Mouse (Mus musculus) stomach, postnatal 0 days (tissue): Measurements from ENCODE around the gene Slc2a13. TPM values are rescaled to one million over a fixed set of nuclear protein-coding genes. Genes with fewer than 3 reads are reported as not detected.

Source experiments
- ATAC-seq: fragments of 200-750 bp; cut with Nextera tagmentation; 2 replicates; pipeline ENCODE4 v1.8.0; 2017; ENCODE audit not compliant: low FRiP score, low TSS enrichment
- DNase-seq: peaks from one replicate; pipeline ENCODE4 v3.0.0-alpha.2; 2016; ENCODE audit warnings: low spot score
- H3K27ac ChIP-seq: fragments of 300-500 bp; sonication (generic); replicated peaks from 2 replicates; pipeline ENCODE4 v1.5.1; 2014; ENCODE audit warnings: mild to moderate bottlenecking, control low read depth
- H3K27me3 ChIP-seq: fragments of 300-500 bp; sonication (generic); 2 replicates; pipeline ENCODE4 v1.6.1; 2014; ENCODE audit warnings: low read length; ENCODE audit not compliant: control insufficient read depth, insufficient read depth
- H3K36me3 ChIP-seq: fragments of 300-500 bp; sonication (generic); 2 replicates; pipeline ENCODE4 v1.6.1; 2014; ENCODE audit warnings: low read length, mixed read lengths; ENCODE audit not compliant: control insufficient read depth, insufficient read depth
- H3K4me1 ChIP-seq: fragments of 300-500 bp; sonication (generic); replicated peaks from 2 replicates; pipeline ENCODE4 v1.6.1; 2014; ENCODE audit warnings: antibody characterized with exemption; ENCODE audit not compliant: control insufficient read depth, insufficient read depth
- H3K4me2 ChIP-seq: fragments of 300-500 bp; sonication (generic); replicated peaks from 2 replicates; pipeline ENCODE4 v1.6.1; 2014; ENCODE audit warnings: low read depth, mild to moderate bottlenecking, control low read depth, moderate library complexity
- H3K4me3 ChIP-seq: fragments of 300-500 bp; sonication (generic); 2 replicates; pipeline ENCODE4 v1.5.1; 2014; ENCODE audit warnings: low read depth, low read length, control low read depth
- H3K9ac ChIP-seq: fragments of 300-500 bp; sonication (generic); 2 replicates; pipeline ENCODE4 v1.6.1; 2014; ENCODE audit warnings: mild to moderate bottlenecking, low read length, control low read depth, mixed read lengths
- H3K9me3 ChIP-seq: fragments of 300-500 bp; sonication (generic); 2 replicates; pipeline ENCODE4 v1.6.1; 2016; ENCODE audit warnings: low read length; ENCODE audit not compliant: control insufficient read depth
- CTCF ChIP-seq: IDR thresholded peaks from 2 replicates; pipeline ENCODE4 v1.5.1; 2016; ENCODE audit warnings: antibody characterized with exemption, low read depth, mild to moderate bottlenecking, moderate library complexity
- EP300 ChIP-seq: optimal IDR thresholded peaks from 2 replicates; pipeline ENCODE3; 2016; ENCODE audit warnings: antibody characterized with exemption
- WGBS: fragments of 180-500 bp; shearing (Covaris S2); extraction: QIAGEN DNeasy Blood & Tissue Kit; methylation state at CpG from one replicate; pipeline ENCODE4 v1.1.7; 2014; 5-methylcytosine and 5-hydroxymethylcytosine counted together
- polyA plus RNA-seq: library from polyadenylated mRNA; unstranded; fragments of >200 nt; fragmentation: Nextera tagmentation; extraction: Ambion mirVana; gene quantifications from 2 replicates; pipeline ENCODE4 v1.2.1, GENCODE M21; 2015

Slc2a13 gene
- polyA plus RNA-seq, 1 experiment from 2014 or later, result 0.47 TPM

GRCm38 (mm10) chr15:91526876-91527275 is 46.2 kb downstream of the Slc2a13 start:
- no peak for TF ChIP-seq CTCF
- TF ChIP-seq EP300, result no peak
- no peaks in the 10 kb centered on the region for H3K36me3 ChIP-seq
- no peak overlapping the region for H3K4me2 ChIP-seq
- H3K9ac ChIP-seq, result no peak overlapping the region
- 53% methylated on average over 2 of the region's 2 CpGs for WGBS
- H3K9me3 ChIP-seq, result no peaks in the 10 kb centered on the region
- no peaks in the 10 kb centered on the region for H3K4me1 ChIP-seq
- no peaks in the 10 kb centered on the region for H3K27me3 ChIP-seq
- ATAC-seq (no peak), DNase-seq (no peak)
- H3K4me3 ChIP-seq, result no peak overlapping the region
- H3K27ac ChIP-seq, result no peak overlapping the region

- ATAC-seq (no peak), DNase-seq (no peak)
- no peaks in the 10 kb centered on the region for H3K27me3 ChIP-seq
- H3K27ac ChIP-seq, result no peak overlapping the region
- no peak overlapping the region for H3K9ac ChIP-seq
- TF ChIP-seq CTCF (no peak), EP300 (no peak)
- H3K4me2 ChIP-seq, result no peak overlapping the region
- H3K36me3 ChIP-seq, result no peaks in the 10 kb centered on the region
- H3K9me3 ChIP-seq, result no peaks in the 10 kb centered on the region
- H3K4me3 ChIP-seq, result no peak overlapping the region
- H3K4me1 ChIP-seq, result no peaks in the 10 kb centered on the region
- 84% methylated on average over 3 of the region's 3 CpGs for WGBS
These were observed 46.9 kb downstream of the Slc2a13 start for GRCm38 (mm10) chr15:91526166-91526565.

GRCm38 (mm10) chr15:91524451-91524850 is 48.6 kb downstream of the Slc2a13 start:
- DNase-seq, result no peak

GRCm38 (mm10) chr15:91503291-91503690 is 69.8 kb downstream of the Slc2a13 start:
- ATAC-seq, result no peak
- Histone ChIP-seq H3K4me1 (no peaks in the 10 kb centered on the region), H3K36me3 (no peaks in the 10 kb centered on the region), H3K4me2 (no peak overlapping the region), H3K9ac (no peak overlapping the region), H3K27me3 (no peaks in the 10 kb centered on the region), H3K27ac (no peak overlapping the region), H3K9me3 (no peaks in the 10 kb centered on the region), H3K4me3 (no peak overlapping the region)
- 65% methylated on average over 6 of the region's 6 CpGs for WGBS
- DNase-seq, result no peak
- TF ChIP-seq EP300, result no peak
- no peak for TF ChIP-seq CTCF

More at GRCm38 (mm10) chr15:91524451-91524850, 48.6 kb downstream of the Slc2a13 start:
- ATAC-seq, result no peak
- Histone ChIP-seq H3K27ac (no peak overlapping the region), H3K4me2 (no peak overlapping the region), H3K9me3 (no peaks in the 10 kb centered on the region), H3K36me3 (no peaks in the 10 kb centered on the region), H3K9ac (no peak overlapping the region), H3K4me3 (no peak overlapping the region), H3K4me1 (no peaks in the 10 kb centered on the region), H3K27me3 (no peaks in the 10 kb centered on the region)
- TF ChIP-seq EP300 (no peak), CTCF (no peak)
- 61% methylated on average over 10 of the region's 10 CpGs for WGBS

GRCm38 (mm10) chr15:91502661-91503060 is 70.4 kb downstream of the Slc2a13 start:
- Histone ChIP-seq H3K27ac (no peak overlapping the region), H3K9ac (no peak overlapping the region), H3K9me3 (no peaks in the 10 kb centered on the region), H3K4me3 (no peak overlapping the region), H3K4me1 (no peaks in the 10 kb centered on the region), H3K27me3 (no peaks in the 10 kb centered on the region), H3K4me2 (no peak overlapping the region), H3K36me3 (no peaks in the 10 kb centered on the region)
- DNase-seq (no peak), ATAC-seq (no peak)
- TF ChIP-seq CTCF (no peak), EP300 (no peak)
- WGBS, result 17% methylated on average over 1 of the region's 1 CpGs

- no peak overlapping the region for H3K4me2 ChIP-seq
- no peak for ATAC-seq
These were observed 70.8 kb downstream of the Slc2a13 start for GRCm38 (mm10) chr15:91502235-91502634.

More at GRCm38 (mm10) chr15:91502235-91502634, 70.8 kb downstream of the Slc2a13 start:
- TF ChIP-seq EP300 (no peak), CTCF (no peak)
- Histone ChIP-seq H3K27ac (no peak overlapping the region), H3K9me3 (no peaks in the 10 kb centered on the region), H3K27me3 (no peaks in the 10 kb centered on the region), H3K4me1 (no peaks in the 10 kb centered on the region), H3K36me3 (no peaks in the 10 kb centered on the region), H3K4me3 (no peak overlapping the region), H3K9ac (no peak overlapping the region)
- 71% methylated on average over 9 of the region's 9 CpGs for WGBS
- DNase-seq, result no peak
